Mouse (Mus musculus): Measurements from ENCODE around the gene Ddx20.
A peak's percentile ranks its signal among the peaks of the same experiment; 100 is the strongest.

Gene Ddx20

DNA sequence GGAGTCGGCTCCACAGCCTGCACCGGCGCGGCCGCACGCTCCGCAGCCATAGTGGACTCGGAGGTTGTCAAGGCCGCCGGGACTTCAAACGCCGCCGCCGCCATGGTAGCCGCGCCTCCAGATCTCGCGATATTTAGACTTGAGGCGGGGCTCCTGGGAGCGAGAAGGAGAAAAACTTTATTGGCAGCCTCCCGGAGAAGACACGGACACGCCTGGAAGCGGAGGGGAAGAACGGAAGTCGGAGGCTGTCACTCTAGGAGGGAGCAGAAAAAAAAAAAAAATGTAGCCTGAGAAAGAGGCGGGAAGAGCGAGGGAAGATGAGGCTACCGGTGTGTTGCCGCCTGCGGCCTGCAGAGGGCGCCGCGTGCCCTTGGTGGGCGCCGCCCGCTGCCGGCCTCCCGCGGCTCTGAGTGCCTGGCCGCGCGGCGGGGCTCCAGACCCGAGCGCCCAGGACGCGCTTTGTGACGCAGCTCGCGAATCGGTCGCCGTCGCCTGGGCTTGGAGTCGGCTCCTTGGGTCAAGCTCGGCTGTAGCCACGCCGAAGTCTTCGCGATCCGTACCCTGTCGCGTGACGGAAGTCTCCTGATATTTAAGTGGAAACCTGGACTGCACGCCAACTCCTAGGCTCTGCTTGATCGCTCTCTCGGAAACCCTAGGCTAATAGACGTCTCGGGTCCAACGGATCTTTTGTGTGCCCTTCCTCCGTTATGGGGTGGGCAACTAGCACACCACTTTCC lies at the start of gene Ddx20:
TSS of gene Ddx20 (minus strand) at position 251 of the 737 bp plus-strand sequence.
- peak; percentile 91 to 94 for DNase-seq (ENCODE audit: low spot score in 2 of 2)

- DNase-seq (ENCODE audit: low spot score in 2 of 2): no peak
Observed at GRCm38 (mm10) chr3:105737070-105737469, 49.7 kb upstream of the Ddx20 start.

DNA sequence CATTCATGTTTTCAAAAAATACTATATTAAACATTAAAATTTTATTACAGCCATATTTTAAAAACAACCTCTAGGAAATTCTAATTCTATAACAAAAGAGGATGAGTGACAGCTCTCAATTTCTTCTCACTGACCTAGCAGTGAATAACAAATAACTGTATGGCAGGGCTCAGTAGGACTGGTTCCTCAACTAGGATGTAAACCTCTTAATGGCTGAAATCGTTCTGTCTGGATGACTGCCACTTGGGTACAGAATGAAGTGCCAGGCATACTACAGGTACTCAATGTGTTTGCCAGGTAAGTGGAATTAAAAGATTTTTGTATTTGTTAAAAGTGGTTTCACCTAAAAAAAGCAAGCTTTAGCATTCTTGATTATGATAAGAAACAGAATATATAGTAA lies 48.8 kb upstream of the Ddx20 start:
- DNase-seq (ENCODE audit: low spot score in 2 of 2): no peak

- DNase-seq (ENCODE audit: low spot score in 2 of 2): no peak
Observed at GRCm38 (mm10) chr3:105735285-105735684, 47.9 kb upstream of the Ddx20 start.

DNA sequence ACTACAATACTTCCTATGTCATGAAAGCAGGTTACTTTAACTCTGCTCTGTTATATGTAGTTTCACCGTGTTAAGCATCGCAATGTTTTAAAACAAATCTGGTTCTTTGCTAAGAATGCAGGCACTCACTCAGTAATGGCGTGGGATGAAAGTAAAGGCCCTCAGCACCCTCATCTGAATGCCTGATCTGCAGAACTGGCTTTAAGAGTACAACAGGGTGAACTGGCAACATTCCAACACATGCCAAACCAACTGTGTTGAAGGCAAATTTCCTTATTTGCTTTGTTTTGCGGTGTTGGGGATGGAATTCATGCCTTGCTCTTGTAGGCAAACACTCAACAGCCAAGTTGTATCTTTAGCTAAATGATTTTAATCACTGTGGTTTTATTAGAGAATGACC lies 46.2 kb upstream of the Ddx20 start:
- DNase-seq (ENCODE audit: low spot score in 2 of 2): no peak

DNA sequence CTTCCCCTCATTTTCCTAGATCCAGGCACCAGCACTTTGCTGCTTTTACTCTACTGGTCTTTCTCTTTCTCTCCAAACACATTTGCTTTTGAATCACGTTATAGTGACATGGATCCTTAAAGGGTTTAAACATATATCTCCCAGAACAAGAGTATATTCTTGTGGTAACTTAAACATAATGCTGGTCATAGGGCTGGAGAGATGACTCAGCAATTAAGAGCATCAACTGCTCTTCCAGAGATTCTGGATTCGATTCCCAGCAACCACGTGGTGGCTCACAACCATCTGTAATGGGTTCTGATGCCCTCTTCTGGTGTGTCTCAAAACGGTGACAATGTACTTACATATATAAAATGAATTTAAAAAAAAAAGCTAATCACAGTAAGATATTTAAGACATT lies 45.0 kb upstream of the Ddx20 start:
- no peak for DNase-seq (ENCODE audit: low spot score in 2 of 2)

GRCm38 (mm10) chr3:105726037-105726436 lies 38.7 kb upstream of the Ddx20 start:
- DNase-seq (ENCODE audit: low spot score in 2 of 2): peak; percentile 72 to 76

GRCm38 (mm10) chr3:105722510-105722909 lies 35.1 kb upstream of the Ddx20 start:
- DNase-seq (ENCODE audit: low spot score in 2 of 2): no peak

DNA sequence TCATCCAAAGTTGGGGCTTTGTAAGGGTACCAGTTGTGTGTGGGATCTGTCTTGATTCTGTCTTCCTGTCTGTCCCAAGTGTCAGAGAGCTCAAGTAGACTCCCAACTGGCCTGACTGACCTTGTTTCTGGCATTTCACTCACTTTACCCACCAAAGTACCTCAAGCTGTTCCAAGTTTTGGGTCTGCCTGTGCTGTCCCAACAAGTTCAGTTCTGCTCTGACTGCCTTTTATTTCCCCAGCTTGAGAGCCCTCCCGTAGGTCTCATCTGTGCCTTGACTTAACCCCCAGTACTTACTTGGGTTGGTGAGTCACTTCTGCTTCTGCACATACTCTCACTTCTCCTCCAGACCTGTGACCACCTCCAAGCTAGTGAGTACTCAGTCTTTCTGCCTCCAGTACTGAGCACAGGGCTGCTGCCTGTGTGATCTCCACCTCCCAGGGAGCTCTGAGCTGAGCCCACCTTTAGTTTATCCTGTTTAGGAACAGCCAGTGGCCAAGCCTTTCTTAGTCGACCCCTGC lies 34.4 kb upstream of the Ddx20 start:
- no peak for DNase-seq (ENCODE audit: low spot score in 2 of 2)

DNA sequence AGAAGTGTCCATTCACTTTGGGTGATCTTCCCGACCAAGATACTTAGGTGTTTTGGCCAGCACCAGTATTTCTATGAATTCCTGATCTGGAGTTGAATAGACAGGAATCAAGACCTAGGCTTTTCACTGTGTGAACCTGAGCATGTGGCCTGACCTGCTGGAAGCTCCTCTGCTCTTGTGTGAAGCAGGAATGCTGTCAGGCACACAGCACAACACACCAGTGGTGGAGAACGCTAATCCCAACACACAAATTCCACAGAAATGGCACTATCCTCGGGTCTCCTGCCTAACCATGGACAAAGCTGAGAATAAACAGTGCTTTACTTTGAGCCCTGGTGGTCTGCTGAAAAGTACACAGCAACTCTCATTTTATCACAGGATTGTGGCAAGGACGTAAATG lies 33.1 kb upstream of the Ddx20 start:
- DNase-seq (ENCODE audit: low spot score in 2 of 2): no peak

DNA sequence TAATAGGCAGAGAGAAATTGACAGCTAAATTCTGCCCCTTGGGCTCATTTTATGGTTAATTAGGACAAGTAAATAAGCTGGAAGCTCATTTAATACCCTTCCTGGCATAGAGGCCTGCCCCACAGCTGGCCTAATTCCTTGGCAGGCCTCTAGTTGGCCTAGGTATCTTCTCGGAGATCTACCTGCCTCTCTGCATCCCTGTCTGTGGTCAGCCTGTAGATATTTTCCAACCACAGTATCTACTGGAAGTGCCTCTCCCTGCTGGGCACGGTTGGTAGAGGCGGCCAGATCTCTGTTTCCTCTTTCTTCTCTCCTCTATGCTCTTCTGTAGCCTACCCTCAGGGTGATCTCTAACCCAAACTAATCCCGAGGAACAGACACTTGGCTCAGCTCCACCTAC lies 32.6 kb upstream of the Ddx20 start:
- no peak for DNase-seq (ENCODE audit: low spot score in 2 of 2)

DNA sequence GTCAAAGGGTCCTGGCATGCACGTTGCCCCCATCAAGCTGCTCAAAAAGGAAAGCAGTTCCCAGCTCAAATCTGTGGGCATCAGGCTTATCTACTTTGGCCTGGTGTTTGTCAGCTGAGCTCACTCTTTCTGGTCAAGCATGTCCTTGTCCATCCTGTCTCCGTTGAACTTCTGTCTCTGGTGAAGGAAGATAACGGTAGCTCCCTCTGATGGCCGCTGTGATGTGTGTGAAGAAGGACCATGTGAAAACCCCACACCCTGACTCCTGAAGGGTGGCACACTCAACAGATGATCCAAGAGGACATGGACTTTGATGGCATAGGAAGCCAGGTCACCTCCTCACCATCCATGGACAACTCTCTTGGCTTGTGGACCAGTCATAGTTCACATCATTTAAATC lies 31.4 kb upstream of the Ddx20 start:
- DNase-seq (ENCODE audit: low spot score in 2 of 2): no peak

- no peak for DNase-seq (ENCODE audit: low spot score in 2 of 2)
Observed at GRCm38 (mm10) chr3:105717856-105718555, 30.6 kb upstream of the Ddx20 start.

- no peak for DNase-seq (ENCODE audit: low spot score in 2 of 2)
Observed at GRCm38 (mm10) chr3:105716353-105717000, 29.1 kb upstream of the Ddx20 start.

- no peak for DNase-seq (ENCODE audit: low spot score in 2 of 2)
Observed at GRCm38 (mm10) chr3:105714820-105715167, 27.4 kb upstream of the Ddx20 start.

DNA sequence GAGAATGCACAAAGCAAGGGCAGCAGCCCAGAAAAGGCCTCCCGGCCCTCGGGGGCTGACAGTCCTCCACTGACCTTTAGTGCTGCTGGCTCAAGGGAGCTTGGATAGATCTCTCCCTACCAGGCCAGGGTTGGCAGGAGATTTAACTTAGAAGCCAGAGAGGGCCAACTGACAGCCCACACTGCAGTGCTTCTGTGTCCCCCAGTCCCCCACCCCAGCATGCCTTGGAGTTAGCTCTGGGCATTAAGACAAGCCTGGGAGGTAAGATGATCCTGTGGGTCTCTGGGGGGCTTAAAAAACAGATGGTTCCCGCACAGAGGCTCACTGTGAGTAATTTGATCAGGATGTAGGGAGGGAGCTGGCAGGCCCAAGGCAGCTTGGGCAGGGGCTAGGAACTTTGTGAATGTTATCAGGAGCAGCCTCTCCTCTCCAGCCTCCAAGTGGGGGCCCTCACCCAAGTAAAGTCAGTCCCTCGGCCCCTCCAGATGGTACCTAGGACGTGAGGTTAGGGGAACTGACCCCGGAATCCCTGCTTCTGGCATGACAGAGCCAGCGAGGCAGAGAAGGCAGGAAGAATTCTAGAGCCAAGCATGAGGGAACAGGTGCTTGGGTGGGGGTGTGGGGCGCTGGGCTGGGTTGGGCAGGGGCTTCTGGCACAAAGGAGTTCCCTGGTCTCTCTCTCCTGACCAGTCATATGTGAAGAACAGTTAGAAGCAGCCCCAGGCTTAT lies 26.9 kb upstream of the Ddx20 start:
- no peak for DNase-seq (ENCODE audit: low spot score in 2 of 2)

DNA sequence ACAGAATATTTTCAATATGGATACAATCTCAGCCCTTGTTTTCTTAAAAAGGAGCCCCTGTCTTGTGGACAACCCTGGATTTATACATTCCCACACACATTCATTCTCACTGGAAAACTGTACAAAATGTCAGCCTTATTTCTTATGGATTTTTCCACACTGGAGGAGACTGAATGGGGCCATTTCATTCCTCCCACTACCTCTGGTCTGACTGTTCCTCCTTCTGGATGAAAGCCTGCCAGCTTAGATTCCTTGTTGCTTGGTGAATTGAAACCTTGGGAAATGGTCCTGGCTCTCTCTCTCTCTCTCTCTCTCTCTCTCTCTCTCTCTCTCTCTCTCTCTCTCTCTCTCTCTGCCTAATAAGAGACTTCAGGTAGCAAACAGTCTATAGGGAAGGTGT lies 25.5 kb upstream of the Ddx20 start:
- no peak for DNase-seq (ENCODE audit: low spot score in 2 of 2)

DNA sequence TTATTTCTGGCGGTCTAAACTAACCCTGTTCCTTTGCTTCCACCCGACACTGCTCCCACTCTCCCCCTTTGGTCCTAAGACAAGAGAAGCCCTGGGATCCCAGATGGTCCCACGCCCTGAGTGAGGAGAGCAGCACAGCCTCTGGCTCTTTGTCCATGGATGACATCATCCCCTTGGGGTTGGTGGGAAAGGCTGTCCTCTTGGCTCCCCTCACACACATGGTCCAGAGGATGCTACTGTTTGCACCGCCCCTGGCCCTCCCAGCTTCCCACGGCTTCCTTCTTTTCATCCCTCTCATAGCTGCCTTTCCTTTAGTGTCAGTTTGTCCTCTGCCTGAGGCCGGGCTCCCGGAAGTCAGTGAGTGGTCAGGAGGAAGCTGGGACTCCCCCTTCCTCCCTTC lies 24.4 kb upstream of the Ddx20 start:
- no peak for DNase-seq (ENCODE audit: low spot score in 2 of 2)

DNA sequence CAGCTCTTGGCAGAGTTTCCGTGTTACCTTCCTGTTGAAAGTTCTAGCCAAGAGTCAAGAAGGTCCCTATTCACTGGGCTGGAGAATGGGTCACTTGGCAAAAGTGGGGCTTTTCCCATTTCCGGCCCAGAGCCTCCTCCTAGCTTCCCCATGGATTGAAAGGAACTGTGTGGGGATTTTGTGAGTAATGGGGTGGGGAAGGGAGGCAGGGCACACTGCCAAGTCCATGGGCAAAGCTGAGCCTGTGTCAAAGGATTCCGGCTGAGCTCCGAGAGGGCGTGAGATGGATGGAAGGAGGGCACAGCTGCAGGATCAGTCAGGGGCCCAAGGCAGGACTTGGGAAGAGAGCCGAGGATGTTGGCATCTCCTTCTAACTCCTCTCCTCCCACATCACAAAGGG lies 22.9 kb upstream of the Ddx20 start:
- no peak for DNase-seq (ENCODE audit: low spot score in 2 of 2)

GRCm38 (mm10) chr3:105707590-105707989 lies 20.2 kb upstream of the Ddx20 start:
- no peak for DNase-seq (ENCODE audit: low spot score in 2 of 2)

DNA sequence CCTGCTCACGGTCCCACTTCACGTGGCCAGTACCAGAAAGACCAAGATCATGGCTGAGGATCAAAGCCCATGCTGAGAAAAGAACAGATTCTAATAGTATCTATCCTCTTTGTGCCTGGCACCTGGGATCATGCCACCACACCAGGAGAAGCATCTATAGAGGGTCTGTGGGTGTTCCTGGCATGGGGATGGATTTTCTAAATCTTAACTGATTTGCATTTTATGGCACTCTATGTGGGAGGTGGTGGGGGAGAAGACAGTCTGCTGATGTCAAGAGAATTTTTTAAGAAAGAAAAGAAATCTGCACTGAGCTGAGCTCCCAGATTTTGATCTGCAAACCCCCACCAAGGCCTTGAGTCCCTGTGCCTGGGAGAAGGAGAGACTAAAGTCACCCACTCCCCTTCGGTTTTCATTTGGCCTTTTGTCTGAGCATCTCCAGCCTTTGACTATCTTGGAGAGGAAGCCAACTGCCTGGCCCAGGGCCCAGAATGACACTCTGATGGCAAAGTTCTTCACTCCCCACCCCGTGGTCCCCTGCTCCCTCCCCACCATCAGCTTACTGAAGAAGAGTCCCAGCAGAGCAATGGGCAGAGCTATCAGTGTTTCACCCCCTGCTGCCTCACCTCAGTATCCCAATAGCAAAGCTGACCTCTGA lies 19.1 kb upstream of the Ddx20 start:
- peak; percentile 72 to 78 for DNase-seq (ENCODE audit: low spot score in 2 of 2)

GRCm38 (mm10) chr3:105705561-105705960 lies 18.2 kb upstream of the Ddx20 start:
- no peak for DNase-seq (ENCODE audit: low spot score in 2 of 2)

All from right cerebral cortex, adult 2 months (tissue).